Mouse (Mus musculus): Measurements from ENCODE around the gene Cartpt. TPM values are rescaled to one million over a fixed set of nuclear protein-coding genes. Genes with fewer than 3 reads are reported as not detected.
A peak's percentile ranks its signal among the peaks of the same experiment; 100 is the strongest.
"Not testable (repeated sequence)": the region's sequence is repeated elsewhere in the genome, so short reads cannot be mapped to it uniquely, and the experiment has no call there.

Cartpt gene
- polyA plus RNA-seq, 1 experiment from 2014 or later: 45.4 TPM

DNA sequence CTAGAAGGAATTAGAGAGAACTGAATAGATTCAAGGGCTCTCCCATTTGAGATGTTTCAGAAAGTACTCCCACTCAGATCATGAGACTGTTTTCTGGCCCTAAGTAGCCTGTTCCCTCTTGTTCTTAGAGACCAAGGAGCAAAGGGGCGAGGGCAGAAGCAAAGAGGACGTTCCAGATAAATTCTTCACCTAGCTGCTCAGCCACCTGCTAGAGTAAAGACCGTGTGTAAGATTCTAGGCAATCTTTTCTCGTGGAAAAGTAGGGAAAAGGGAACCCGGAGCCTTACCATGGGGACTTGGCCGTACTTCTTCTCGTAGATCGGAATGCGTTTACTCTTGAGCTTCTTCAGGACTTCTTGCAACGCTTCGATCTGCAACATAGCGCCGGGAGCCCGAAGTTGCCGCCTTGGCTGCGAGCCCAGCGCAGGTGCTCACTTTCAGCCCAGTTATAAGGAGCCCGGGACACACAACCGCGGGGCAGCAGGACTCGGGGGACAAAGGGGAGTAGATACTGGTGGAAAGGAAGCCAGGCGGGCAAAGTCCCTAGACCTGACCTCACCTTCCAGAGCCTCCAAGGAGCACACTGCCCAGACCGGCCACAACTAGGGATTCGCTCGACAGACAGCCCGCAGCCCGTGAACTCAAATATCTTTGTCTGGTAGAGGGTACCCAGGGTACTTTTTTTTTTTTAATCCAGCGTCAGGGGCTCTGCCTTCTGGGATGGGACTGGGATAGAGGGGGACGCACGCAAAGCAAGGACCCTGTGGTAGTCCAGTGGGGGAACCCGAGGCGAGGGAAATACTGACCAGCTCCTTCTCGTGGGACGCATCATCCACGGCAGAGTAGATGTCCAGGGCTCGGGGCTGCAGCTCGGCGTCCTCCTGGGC is 978 bp downstream of the Cartpt start:
- Histone ChIP-seq H3K27me3 (peaks cover 39% of the 10 kb centered on the region), H3K27ac (replicated peaks) (no peak overlapping the region), H3K4me1 (replicated peaks) (peaks cover 18% of the 10 kb centered on the region), H3K36me3 (no peaks in the 10 kb centered on the region), H3K9me3 (no peaks in the 10 kb centered on the region), H3K4me3 (peak overlapping the region; percentile 43), H3K9ac (peak overlapping the region; percentile 61), H3K4me2 (peak overlapping the region; percentile 67)
- peak; percentile 47; the same call in 1 of the 2 replicates for ATAC-seq (ENCODE audit: low read depth)
- 6% methylated on average over 38 of the region's 38 CpGs for WGBS

DNA sequence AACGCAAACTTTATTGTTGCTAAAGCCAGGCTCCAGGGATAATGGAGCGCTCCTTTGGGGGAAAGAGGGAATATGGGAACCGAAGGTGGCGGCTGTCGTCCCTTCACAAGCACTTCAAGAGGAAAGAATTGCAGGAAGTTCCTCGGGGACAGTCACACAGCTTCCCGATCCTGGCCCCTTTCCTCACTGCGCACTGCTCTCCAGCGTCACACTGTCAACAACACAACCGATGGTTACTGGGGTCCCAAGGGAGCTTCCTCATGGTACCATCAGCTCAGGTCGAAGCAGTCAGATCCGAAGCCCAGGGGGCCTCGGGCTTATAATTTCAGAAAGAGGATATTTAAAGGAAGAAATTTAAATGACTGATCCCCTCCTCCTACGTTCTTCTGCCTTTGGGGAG is 2.1 kb downstream of the Cartpt start:
- Histone ChIP-seq H3K27ac (replicated peaks) (no peak overlapping the region), H3K4me3 (no peak overlapping the region), H3K9me3 (no peaks in the 10 kb centered on the region), H3K4me2 (0 out of 2 replicates have a peak overlapping the region, but pooled peaks have one; percentile 9), H3K27me3 (peaks cover 39% of the 10 kb centered on the region), H3K36me3 (no peaks in the 10 kb centered on the region), H3K9ac (no peak overlapping the region), H3K4me1 (replicated peaks) (peaks cover 18% of the 10 kb centered on the region)
- ATAC-seq (ENCODE audit: low read depth): no peak
- WGBS: 30% methylated on average over 14 of the region's 14 CpGs

DNA sequence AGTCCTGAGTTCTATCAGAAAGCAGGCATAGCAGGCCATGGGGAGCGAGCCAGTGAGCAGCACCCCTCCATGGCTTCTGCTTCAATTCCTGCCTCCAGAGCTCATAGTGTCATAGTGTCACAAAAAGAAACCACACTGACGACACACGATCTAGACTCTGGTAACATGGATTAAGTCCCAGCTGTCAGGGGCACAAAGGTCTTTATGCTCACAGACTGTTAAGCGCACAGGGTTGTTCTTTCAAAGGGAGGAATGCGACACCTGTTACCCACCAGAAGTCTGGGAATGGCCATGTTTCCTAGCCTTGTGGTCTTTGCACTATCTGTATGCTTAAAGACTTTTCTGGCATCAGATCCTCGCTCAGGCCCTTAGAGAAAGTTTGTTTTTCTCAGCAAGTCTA is 15.3 kb downstream of the Cartpt start:
- no peaks in the 10 kb centered on the region for H3K36me3 ChIP-seq

DNA sequence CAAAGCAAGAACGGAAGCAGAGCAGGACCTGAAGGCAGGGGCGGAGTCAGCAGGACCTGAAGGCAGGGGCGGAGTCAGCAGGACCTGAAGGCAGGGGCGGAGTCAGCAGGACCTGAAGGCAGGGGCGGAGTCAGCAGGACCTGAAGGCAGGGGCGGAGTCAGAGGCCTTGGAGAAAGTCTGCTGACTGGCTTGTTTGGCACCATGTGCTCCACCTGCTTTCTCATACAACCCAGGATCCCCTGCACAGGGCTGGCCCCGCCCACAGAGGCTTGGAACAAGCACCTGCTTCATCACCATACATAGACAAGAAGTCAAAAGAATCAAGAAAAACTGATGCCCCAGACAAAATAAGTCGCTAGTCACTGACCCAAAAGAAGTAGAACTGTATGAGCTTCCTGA is 19.1 kb downstream of the Cartpt start:
- H3K36me3 ChIP-seq; ATAC-seq (ENCODE audit: low read depth); H3K4me3 ChIP-seq; H3K9me3 ChIP-seq; H3K9ac ChIP-seq; H3K4me2 ChIP-seq; H3K27ac ChIP-seq (replicated peaks); H3K4me1 ChIP-seq (replicated peaks); H3K27me3 ChIP-seq: not testable (repeated sequence)
- 71% methylated on average over 8 of the region's 8 CpGs for WGBS

More for the DNA sequence above, 15.3 kb downstream of the Cartpt start:
- Histone ChIP-seq H3K9ac (no peak overlapping the region), H3K27me3 (no peaks in the 10 kb centered on the region), H3K27ac (replicated peaks) (no peak overlapping the region), H3K4me3 (no peak overlapping the region), H3K9me3 (no peaks in the 10 kb centered on the region), H3K4me2 (no peak overlapping the region), H3K4me1 (replicated peaks) (no peaks in the 10 kb centered on the region)
- WGBS: 73% methylated on average over 6 of the region's 6 CpGs
- no peak for ATAC-seq (ENCODE audit: low read depth)

DNA sequence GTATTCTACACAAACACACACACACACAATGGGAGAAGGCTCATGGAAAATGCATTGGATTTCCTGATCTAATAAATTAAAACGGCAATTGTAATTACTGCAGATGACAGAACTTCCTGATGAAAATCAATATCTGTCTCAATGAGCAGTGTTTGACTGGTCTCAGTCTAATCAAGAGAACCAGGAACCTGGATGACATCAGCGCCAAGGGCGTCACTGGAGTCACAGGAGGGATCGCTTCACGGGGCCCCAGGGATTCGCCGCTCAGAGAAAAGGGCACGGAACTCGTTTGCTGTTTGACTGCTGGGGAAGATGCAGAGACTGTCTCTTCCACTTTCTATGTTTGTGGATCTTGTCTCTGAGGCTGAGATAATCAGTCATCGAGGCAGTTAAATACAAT is 21.2 kb downstream of the Cartpt start:
- H3K4me2 ChIP-seq: no peak overlapping the region
- no peaks in the 10 kb centered on the region for H3K36me3 ChIP-seq
- H3K9ac ChIP-seq: no peak overlapping the region
- no peak overlapping the region for H3K27ac ChIP-seq (replicated peaks)
- 66% methylated on average over 10 of the region's 10 CpGs for WGBS
- no peaks in the 10 kb centered on the region for H3K9me3 ChIP-seq
- no peak for ATAC-seq (ENCODE audit: low read depth)
- no peaks in the 10 kb centered on the region for H3K27me3 ChIP-seq
- no peak overlapping the region for H3K4me3 ChIP-seq
- H3K4me1 ChIP-seq (replicated peaks): peaks cover 7% of the 10 kb centered on the region; the same call in 1 of the 2 replicates

DNA sequence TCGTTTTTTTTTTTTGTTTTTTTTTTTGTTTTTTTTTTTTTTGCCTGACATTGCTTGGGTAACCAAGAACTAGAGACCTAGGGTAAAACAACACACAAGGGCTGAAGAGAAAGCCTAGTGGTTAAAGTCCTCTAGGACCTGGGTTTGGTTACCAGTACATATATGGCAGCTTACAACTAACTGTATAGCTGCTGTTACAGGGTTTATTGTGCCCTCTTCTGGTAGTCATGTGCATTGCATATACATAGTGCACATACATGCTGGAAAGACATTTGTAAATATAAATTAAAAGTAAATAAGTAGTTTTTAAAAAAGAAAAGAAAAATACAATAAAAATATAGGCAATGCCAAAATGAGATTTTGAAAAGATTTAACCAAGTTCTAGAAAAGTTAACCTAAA is 28.8 kb downstream of the Cartpt start:
- no peak for ATAC-seq (ENCODE audit: low read depth)
- 81% methylated on average over 1 of the region's 1 CpGs for WGBS
- no peaks in the 10 kb centered on the region for H3K36me3 ChIP-seq

DNA sequence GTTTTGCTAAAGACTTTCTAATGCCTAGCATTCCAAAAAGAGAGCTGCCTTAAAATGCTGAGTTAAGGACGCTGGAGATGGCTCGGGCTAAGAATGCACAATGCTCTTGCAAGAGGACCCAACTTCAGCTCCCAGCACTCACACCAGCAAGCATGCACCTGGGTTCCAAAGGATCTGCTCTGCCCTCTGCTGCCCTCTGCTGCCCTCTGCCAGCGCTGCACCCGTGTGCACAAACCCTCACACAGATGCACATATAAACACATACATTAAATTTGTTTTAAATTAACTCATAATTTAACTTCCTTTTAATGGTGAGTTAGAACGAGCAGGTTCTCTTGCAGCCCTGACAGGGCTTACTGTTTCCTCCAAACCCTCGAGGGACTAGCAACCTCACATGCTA is 32.5 kb downstream of the Cartpt start:
- no peaks in the 10 kb centered on the region for H3K27me3 ChIP-seq
- 96% methylated on average over 6 of the region's 6 CpGs for WGBS
- ATAC-seq (ENCODE audit: low read depth): no peak
- H3K36me3 ChIP-seq: no peaks in the 10 kb centered on the region
- H3K4me1 ChIP-seq (replicated peaks): no peaks in the 10 kb centered on the region
- H3K27ac ChIP-seq (replicated peaks): no peak overlapping the region
- no peak overlapping the region for H3K9ac ChIP-seq
- H3K9me3 ChIP-seq: peaks cover 6% of the 10 kb centered on the region
- no peak overlapping the region for H3K4me3 ChIP-seq
- H3K4me2 ChIP-seq: no peak overlapping the region

More for the DNA sequence above, 28.8 kb downstream of the Cartpt start:
- peaks cover 6% of the 10 kb centered on the region for H3K9me3 ChIP-seq
- H3K9ac ChIP-seq: no peak overlapping the region
- no peaks in the 10 kb centered on the region for H3K27me3 ChIP-seq
- no peak overlapping the region for H3K4me2 ChIP-seq
- H3K4me1 ChIP-seq (replicated peaks): no peaks in the 10 kb centered on the region
- no peak overlapping the region for H3K4me3 ChIP-seq
- H3K27ac ChIP-seq (replicated peaks): no peak overlapping the region

DNA sequence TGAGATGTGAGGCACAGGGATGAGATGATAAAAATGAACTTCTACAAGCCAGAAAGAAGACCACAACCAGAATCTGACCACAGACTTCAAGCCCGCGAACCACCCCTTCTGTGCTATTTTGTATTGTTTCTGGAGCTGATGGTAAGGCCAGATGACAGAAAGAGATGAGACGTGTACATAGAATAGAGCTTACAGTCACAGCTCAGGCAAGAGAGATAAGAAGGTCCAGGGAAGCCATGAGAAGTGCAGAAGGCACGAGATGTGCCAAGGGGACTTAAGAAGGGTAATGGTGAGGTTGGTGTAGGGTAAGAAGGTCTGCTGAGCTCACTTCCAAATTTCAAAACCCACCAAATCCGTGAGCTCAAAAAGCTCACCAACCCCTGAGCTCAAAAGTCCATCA is 36.6 kb downstream of the Cartpt start:
- Histone ChIP-seq H3K4me3 (no peak overlapping the region), H3K4me2 (no peak overlapping the region), H3K4me1 (replicated peaks) (no peaks in the 10 kb centered on the region), H3K9ac (no peak overlapping the region), H3K36me3 (no peaks in the 10 kb centered on the region), H3K27me3 (no peaks in the 10 kb centered on the region), H3K9me3 (peaks cover 3% of the 10 kb centered on the region), H3K27ac (replicated peaks) (no peak overlapping the region)
- no peak for ATAC-seq (ENCODE audit: low read depth)
- WGBS: 90% methylated on average over 5 of the region's 5 CpGs

DNA sequence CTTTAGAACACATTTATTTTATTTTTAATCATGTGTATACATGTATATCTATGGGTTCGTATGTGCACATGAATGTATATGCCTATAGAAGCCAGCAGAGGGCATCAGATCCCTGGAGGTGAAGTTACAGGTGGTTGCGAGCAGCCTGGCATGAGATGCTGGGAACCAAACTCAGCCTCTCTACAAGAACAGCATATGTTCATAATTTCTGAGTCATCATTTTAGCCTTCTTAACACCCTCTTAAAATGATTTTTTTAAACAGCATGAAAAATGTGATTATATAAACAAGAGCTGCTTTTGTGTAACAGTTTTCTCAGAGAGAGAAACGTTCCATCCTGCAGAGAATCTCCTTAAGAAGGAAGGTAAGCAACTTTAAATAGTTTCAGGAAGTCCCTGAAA is 40.2 kb downstream of the Cartpt start:
- no peaks in the 10 kb centered on the region for H3K9me3 ChIP-seq
- no peak for ATAC-seq (ENCODE audit: low read depth)
- no peak overlapping the region for H3K9ac ChIP-seq
- no peak overlapping the region for H3K4me3 ChIP-seq
- H3K36me3 ChIP-seq: no peaks in the 10 kb centered on the region
- 94% methylated on average over 3 of the region's 3 CpGs for WGBS
- H3K4me1 ChIP-seq (replicated peaks): no peaks in the 10 kb centered on the region
- H3K4me2 ChIP-seq: no peak overlapping the region
- H3K27ac ChIP-seq (replicated peaks): no peak overlapping the region
- H3K27me3 ChIP-seq: no peaks in the 10 kb centered on the region

DNA sequence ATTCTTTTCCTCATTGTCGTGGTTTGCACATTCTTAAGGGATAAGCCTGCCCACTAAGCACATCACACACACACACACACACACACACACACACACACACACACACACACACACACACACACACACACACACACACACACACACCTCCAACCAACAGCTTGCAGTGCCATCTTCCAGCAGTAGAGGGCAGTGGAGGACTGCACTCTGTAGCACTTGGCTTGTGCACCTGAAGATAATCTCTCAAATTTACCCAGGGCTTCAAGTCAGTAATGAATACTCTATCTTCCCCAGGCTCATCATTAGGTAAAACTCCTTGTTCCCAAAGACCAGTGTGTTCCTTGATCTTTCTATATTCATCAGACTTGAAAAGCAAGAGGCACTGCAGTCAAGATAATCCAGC is 41.8 kb downstream of the Cartpt start:
- Histone ChIP-seq H3K4me1 (replicated peaks) (no peaks in the 10 kb centered on the region), H3K9ac (no peak overlapping the region), H3K36me3 (no peaks in the 10 kb centered on the region), H3K4me2 (no peak overlapping the region), H3K9me3 (no peaks in the 10 kb centered on the region), H3K27ac (replicated peaks) (no peak overlapping the region), H3K4me3 (no peak overlapping the region), H3K27me3 (no peaks in the 10 kb centered on the region)
- no peak for ATAC-seq (ENCODE audit: low read depth)
- 0% methylated on average over 1 of the region's 1 CpGs for WGBS

DNA sequence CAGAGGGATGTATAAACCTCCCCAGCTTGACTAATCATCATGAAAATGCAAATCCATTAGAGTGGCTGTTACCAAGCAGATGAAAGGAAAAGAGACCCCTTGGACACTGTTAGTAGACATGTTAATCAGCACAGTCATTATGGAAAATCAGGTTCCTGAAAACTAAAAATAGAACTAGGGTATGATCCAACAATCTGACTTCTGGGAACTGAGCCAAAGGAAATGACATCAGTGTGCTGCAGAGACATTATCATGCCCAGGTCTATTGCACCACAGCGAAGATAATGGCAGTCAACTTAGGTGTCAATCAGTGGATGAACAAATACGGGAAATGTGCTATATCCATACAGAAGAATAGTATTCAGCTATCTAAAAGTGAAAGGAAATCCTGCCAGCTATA is 43.0 kb downstream of the Cartpt start:
- ATAC-seq (ENCODE audit: low read depth): no peak

DNA sequence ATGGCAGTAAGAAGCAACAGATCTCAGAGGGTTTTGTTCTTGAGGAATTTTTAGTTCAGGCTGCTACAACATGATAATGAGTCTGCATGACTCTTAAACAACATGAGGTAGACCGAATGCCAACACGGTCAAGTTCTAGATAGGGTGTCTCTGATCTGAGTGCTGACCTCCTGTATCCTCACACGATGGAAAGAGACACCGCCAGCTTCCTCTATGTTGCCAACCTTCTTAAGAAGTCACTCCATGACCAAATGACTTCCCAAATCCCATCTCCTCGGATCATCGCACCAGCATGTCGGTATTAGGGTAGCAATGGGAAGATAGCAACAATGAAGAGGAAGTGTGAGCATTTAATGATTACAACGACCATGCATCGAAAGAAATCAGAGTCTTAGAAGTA is 43.6 kb downstream of the Cartpt start:
- Histone ChIP-seq H3K27ac (replicated peaks) (no peak overlapping the region), H3K4me2 (no peak overlapping the region), H3K9me3 (no peaks in the 10 kb centered on the region), H3K4me3 (no peak overlapping the region), H3K9ac (no peak overlapping the region), H3K27me3 (no peaks in the 10 kb centered on the region), H3K4me1 (replicated peaks) (no peaks in the 10 kb centered on the region), H3K36me3 (no peaks in the 10 kb centered on the region)
- 86% methylated on average over 9 of the region's 9 CpGs for WGBS
- no peak for ATAC-seq (ENCODE audit: low read depth)

More for the DNA sequence above, 43.0 kb downstream of the Cartpt start:
- Histone ChIP-seq H3K36me3 (no peaks in the 10 kb centered on the region), H3K9ac (no peak overlapping the region), H3K9me3 (no peaks in the 10 kb centered on the region), H3K4me2 (no peak overlapping the region), H3K27ac (replicated peaks) (no peak overlapping the region), H3K27me3 (no peaks in the 10 kb centered on the region), H3K4me3 (no peak overlapping the region), H3K4me1 (replicated peaks) (no peaks in the 10 kb centered on the region)
- WGBS: 70% methylated on average over 2 of the region's 2 CpGs

DNA sequence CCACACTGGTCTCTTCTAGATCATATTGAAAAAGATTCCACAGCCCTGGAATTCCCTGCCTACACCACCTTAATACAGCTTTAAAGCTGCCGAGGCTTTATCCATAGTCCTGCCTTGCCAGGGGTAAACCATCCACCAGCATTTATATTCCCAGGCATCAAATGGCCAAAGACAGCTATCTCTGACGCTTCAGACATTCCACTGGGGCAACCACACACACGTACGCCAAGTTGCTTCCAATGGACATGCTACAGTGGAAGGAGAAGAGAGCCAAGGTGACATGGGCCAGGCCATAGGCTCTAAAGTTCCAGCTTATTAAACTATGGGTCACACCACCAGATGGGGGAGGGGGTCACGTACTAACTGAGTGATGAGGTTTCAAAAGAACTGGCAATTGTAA is 45.7 kb downstream of the Cartpt start:
- 89% methylated on average over 5 of the region's 5 CpGs for WGBS
- Histone ChIP-seq H3K9me3 (no peaks in the 10 kb centered on the region), H3K4me2 (no peak overlapping the region), H3K27me3 (no peaks in the 10 kb centered on the region), H3K9ac (no peak overlapping the region), H3K4me3 (no peak overlapping the region), H3K27ac (replicated peaks) (no peak overlapping the region), H3K4me1 (replicated peaks) (no peaks in the 10 kb centered on the region), H3K36me3 (no peaks in the 10 kb centered on the region)
- no peak for ATAC-seq (ENCODE audit: low read depth)
